Mouse (Mus musculus) kidney, embryonic 15.5 days (tissue): ENCODE results near the gene Pde10a. TPM values are rescaled to one million over a fixed set of nuclear protein-coding genes. Genes with fewer than 3 reads are reported as not detected.

Experiments used
- ATAC-seq: fragments of 200-750 bp; cut with Nextera tagmentation; replicated peaks from 2 replicates; pipeline ENCODE4 v1.8.0; 2017; ENCODE audit warnings: moderate TSS enrichment; ENCODE audit not compliant: low FRiP score
- H3K27ac ChIP-seq: fragments of 300-500 bp; sonication (generic); 2 replicates; pipeline ENCODE4 v1.5.1; 2015; ENCODE audit warnings: mild to moderate bottlenecking, inconsistent platforms
- H3K27me3 ChIP-seq: fragments of 300-500 bp; sonication (generic); 2 replicates; pipeline ENCODE4 v1.6.1; 2015; ENCODE audit warnings: inconsistent platforms
- H3K36me3 ChIP-seq: fragments of 300-500 bp; sonication (generic); 2 replicates; pipeline ENCODE4 v1.6.1; 2015; ENCODE audit warnings: inconsistent platforms
- H3K4me1 ChIP-seq: fragments of 300-500 bp; sonication (generic); 2 replicates; pipeline ENCODE4 v1.6.1; 2015; ENCODE audit warnings: inconsistent platforms
- H3K4me2 ChIP-seq: fragments of 300-500 bp; sonication (generic); 2 replicates; pipeline ENCODE4 v1.6.1; 2015; ENCODE audit warnings: moderate library complexity, mild to moderate bottlenecking, inconsistent platforms
- H3K4me3 ChIP-seq: fragments of 300-500 bp; sonication (generic); replicated peaks from 2 replicates; pipeline ENCODE4 v1.5.1; 2015; ENCODE audit warnings: mild to moderate bottlenecking, inconsistent platforms
- H3K9ac ChIP-seq: fragments of 300-500 bp; sonication (generic); 2 replicates; pipeline ENCODE4 v1.6.1; 2015; ENCODE audit warnings: mild to moderate bottlenecking, inconsistent platforms
- H3K9me3 ChIP-seq: fragments of 300-500 bp; sonication (generic); replicated peaks from 2 replicates; pipeline ENCODE4 v1.6.1; 2016; ENCODE audit warnings: inconsistent platforms
- WGBS: fragments of 180-500 bp; shearing (Covaris S2); methylation state at CpG from one replicate; pipeline ENCODE4 v1.1.7; 2015; ENCODE audit warnings: mixed read lengths; 5-methylcytosine and 5-hydroxymethylcytosine counted together
- polyA plus RNA-seq: library from polyadenylated mRNA; unstranded; fragments of >200 nt; fragmentation: Nextera tagmentation; extraction: Ambion mirVana; gene quantifications from 2 replicates; pipeline ENCODE4 v1.2.1, GENCODE M21; 2015

Gene Pde10a
- polyA plus RNA-seq, 1 experiment from 2014 or later: 2.2 TPM

- H3K27me3 ChIP-seq: peaks cover 23% of the 10 kb centered on the region; the same call in 1 of the 2 replicates
These were observed 25.5 kb upstream of the Pde10a start for GRCm38 (mm10) chr17:8499564-8500117.

GRCm38 (mm10) chr17:8504381-8504780 is 20.8 kb upstream of the Pde10a start:
- Histone ChIP-seq H3K27me3 (peaks cover 37% of the 10 kb centered on the region), H3K36me3 (no peaks in the 10 kb centered on the region), H3K4me3 (no peak overlapping the region), H3K4me2 (no peak overlapping the region), H3K4me1 (peaks cover 38% of the 10 kb centered on the region), H3K27ac (no peak overlapping the region), H3K9me3 (no peaks in the 10 kb centered on the region), H3K9ac (no peak overlapping the region)
- no peak for ATAC-seq
- 85% methylated on average over 3 of the region's 3 CpGs for WGBS

More at GRCm38 (mm10) chr17:8499564-8500117, 25.5 kb upstream of the Pde10a start:
- no peaks in the 10 kb centered on the region for H3K4me1 ChIP-seq
- H3K36me3 ChIP-seq: no peaks in the 10 kb centered on the region
- no peaks in the 10 kb centered on the region for H3K9me3 ChIP-seq
- H3K9ac ChIP-seq: no peak overlapping the region
- no peak for ATAC-seq
- no peak overlapping the region for H3K4me3 ChIP-seq
- 77% methylated on average over 4 of the region's 4 CpGs for WGBS
- no peak overlapping the region for H3K27ac ChIP-seq
- no peak overlapping the region for H3K4me2 ChIP-seq

GRCm38 (mm10) chr17:8505669-8506426 is 19.3 kb upstream of the Pde10a start:
- WGBS: 1% methylated on average over 20 of the region's 20 CpGs
- Histone ChIP-seq H3K9me3 (no peaks in the 10 kb centered on the region), H3K27me3 (peaks cover 44% of the 10 kb centered on the region), H3K4me2 (peak overlapping the region; percentile 71), H3K27ac (0 out of 2 replicates have a peak overlapping the region, but pooled peaks have one; percentile 54), H3K9ac (0 out of 2 replicates have a peak overlapping the region, but pooled peaks have one; percentile 31), H3K36me3 (no peaks in the 10 kb centered on the region), H3K4me3 (peak overlapping the region; percentile 33), H3K4me1 (peaks cover 38% of the 10 kb centered on the region)
- ATAC-seq: peak; percentile 72

- Histone ChIP-seq H3K4me2 (no peak overlapping the region), H3K4me1 (peaks cover 38% of the 10 kb centered on the region), H3K4me3 (no peak overlapping the region), H3K27ac (no peak overlapping the region), H3K27me3 (peaks cover 42% of the 10 kb centered on the region), H3K36me3 (no peaks in the 10 kb centered on the region), H3K9me3 (no peaks in the 10 kb centered on the region), H3K9ac (no peak overlapping the region)
- WGBS: 52% methylated on average over 6 of the region's 6 CpGs
- no peak for ATAC-seq
These were observed 18.4 kb upstream of the Pde10a start for GRCm38 (mm10) chr17:8506726-8507125.

GRCm38 (mm10) chr17:8507654-8508053 is 17.5 kb upstream of the Pde10a start:
- 1% methylated on average over 3 of the region's 3 CpGs for WGBS
- Histone ChIP-seq H3K4me2 (peak overlapping the region; percentile 53), H3K36me3 (no peaks in the 10 kb centered on the region), H3K27ac (no peak overlapping the region), H3K27me3 (peaks cover 42% of the 10 kb centered on the region), H3K9me3 (no peaks in the 10 kb centered on the region), H3K4me1 (peaks cover 38% of the 10 kb centered on the region), H3K4me3 (no peak overlapping the region), H3K9ac (no peak overlapping the region)
- no peak for ATAC-seq

- Histone ChIP-seq H3K4me2 (peak overlapping the region; percentile 53), H3K27me3 (peaks cover 39% of the 10 kb centered on the region), H3K4me1 (peaks cover 38% of the 10 kb centered on the region), H3K9me3 (no peaks in the 10 kb centered on the region), H3K27ac (peak overlapping the region; percentile 60; the same call in 1 of the 2 replicates), H3K9ac (no peak overlapping the region), H3K36me3 (no peaks in the 10 kb centered on the region), H3K4me3 (peak overlapping the region; percentile 12; the same call in 1 of the 2 replicates)
- WGBS: 1% methylated on average over 15 of the region's 16 CpGs
- ATAC-seq: peak; percentile 90
These were observed 16.6 kb upstream of the Pde10a start for GRCm38 (mm10) chr17:8508305-8509141.

GRCm38 (mm10) chr17:8516006-8516405 is 9.2 kb upstream of the Pde10a start:
- Histone ChIP-seq H3K27me3 (peaks cover 15% of the 10 kb centered on the region; the same call in 1 of the 2 replicates), H3K4me2 (no peak overlapping the region), H3K9me3 (no peaks in the 10 kb centered on the region), H3K9ac (no peak overlapping the region), H3K4me1 (no peaks in the 10 kb centered on the region), H3K27ac (no peak overlapping the region), H3K4me3 (no peak overlapping the region), H3K36me3 (no peaks in the 10 kb centered on the region)
- WGBS: 79% methylated on average over 6 of the region's 6 CpGs
- ATAC-seq: no peak

- ATAC-seq: no peak
- Histone ChIP-seq H3K4me2 (peak overlapping the region; percentile 97), H3K27ac (no peak overlapping the region), H3K36me3 (no peaks in the 10 kb centered on the region), H3K9me3 (no peaks in the 10 kb centered on the region), H3K27me3 (peaks cover 63% of the 10 kb centered on the region), H3K4me3 (peak overlapping the region; percentile 53), H3K9ac (peak overlapping the region; percentile 41; the same call in 1 of the 2 replicates), H3K4me1 (peaks cover 26% of the 10 kb centered on the region)
- WGBS: 20% methylated on average over 3 of the region's 3 CpGs
These were observed 1.2 kb upstream of the Pde10a start for GRCm38 (mm10) chr17:8523986-8524385.

GRCm38 (mm10) chr17:8524387-8525165 is 596 bp upstream of the Pde10a start:
- ATAC-seq: peak; percentile 88
- WGBS: under 1% methylated on average over 37 of the region's 45 CpGs
- peak overlapping the region; percentile 41 for H3K9ac ChIP-seq
- no peaks in the 10 kb centered on the region for H3K36me3 ChIP-seq
- peak overlapping the region; percentile 97 for H3K4me2 ChIP-seq
- peak overlapping the region; percentile 18; the same call in 1 of the 2 replicates for H3K27ac ChIP-seq
- H3K4me3 ChIP-seq: peak overlapping the region; percentile 53
- H3K27me3 ChIP-seq: peaks cover 63% of the 10 kb centered on the region
- peaks cover 26% of the 10 kb centered on the region for H3K4me1 ChIP-seq
- no peaks in the 10 kb centered on the region for H3K9me3 ChIP-seq

- Histone ChIP-seq H3K4me2 (peak overlapping the region; percentile 97), H3K36me3 (no peaks in the 10 kb centered on the region), H3K27me3 (peaks cover 63% of the 10 kb centered on the region), H3K4me1 (peaks cover 26% of the 10 kb centered on the region), H3K9me3 (no peaks in the 10 kb centered on the region), H3K9ac (no peak overlapping the region), H3K27ac (no peak overlapping the region), H3K4me3 (peak overlapping the region; percentile 53)
- no peak for ATAC-seq
- 3% methylated on average over 21 of the region's 21 CpGs for WGBS
These were observed 984 bp downstream of the Pde10a start for GRCm38 (mm10) chr17:8525971-8526740.
